Mouse (Mus musculus) forebrain, postnatal 0 days (tissue): ENCODE data around the gene A830031A19Rik. TPM values are rescaled to one million over a fixed set of nuclear protein-coding genes. Genes with fewer than 3 reads are reported as not detected.
A peak's percentile ranks its signal among the peaks of the same experiment; 100 is the strongest.

ENCODE experiments used
- ATAC-seq: fragments of 200-750 bp; cut with Nextera tagmentation; 2 replicates; pipeline ENCODE4 v1.8.0; 2017; ENCODE audit warnings: mild to moderate bottlenecking, moderate library complexity
- DNase-seq: peaks from one replicate; pipeline ENCODE4 v3.0.0-alpha.2; 2015
- H3K27ac ChIP-seq: fragments of 300-500 bp; sonication (generic); 2 replicates; pipeline ENCODE4 v1.5.1; 2014; ENCODE audit warnings: low read depth, mild to moderate bottlenecking, antibody characterized with exemption, low read length, moderate library complexity, mixed read lengths
- H3K27me3 ChIP-seq: fragments of 300-500 bp; sonication (generic); 2 replicates; pipeline ENCODE4 v1.6.1; 2014; ENCODE audit warnings: mild to moderate bottlenecking, low read length, mixed read lengths; ENCODE audit not compliant: insufficient read depth
- H3K36me3 ChIP-seq: fragments of 300-500 bp; sonication (generic); 2 replicates; pipeline ENCODE4 v1.6.1; 2014; ENCODE audit warnings: mild to moderate bottlenecking, moderate library complexity; ENCODE audit not compliant: insufficient read depth
- H3K4me1 ChIP-seq: fragments of 300-500 bp; sonication (generic); 2 replicates; pipeline ENCODE4 v1.6.1; 2014; ENCODE audit warnings: antibody characterized with exemption; ENCODE audit not compliant: insufficient read depth
- H3K4me2 ChIP-seq: fragments of 300-500 bp; sonication (generic); 2 replicates; pipeline ENCODE4 v1.6.1; 2014; ENCODE audit warnings: low read depth, mild to moderate bottlenecking, moderate library complexity
- H3K4me3 ChIP-seq: fragments of 300-500 bp; sonication (generic); 2 replicates; pipeline ENCODE4 v1.5.1; 2014; ENCODE audit warnings: low read depth, low read length, mixed read lengths
- H3K9ac ChIP-seq: fragments of 300-500 bp; sonication (generic); 2 replicates; pipeline ENCODE4 v1.6.1; 2014; ENCODE audit warnings: mild to moderate bottlenecking
- H3K9me3 ChIP-seq: fragments of 300-500 bp; sonication (generic); 2 replicates; pipeline ENCODE4 v1.6.1; 2016; ENCODE audit warnings: low read length
- CTCF ChIP-seq: sonication (generic); IDR thresholded peaks from 2 replicates; pipeline ENCODE4 v1.5.1; 2016; ENCODE audit warnings: antibody characterized with exemption, control low read depth, low read depth
- WGBS: fragments of 180-500 bp; shearing (Covaris S2); extraction: QIAGEN DNeasy Blood & Tissue Kit; methylation state at CpG from one replicate; pipeline ENCODE4 v1.1.7; 2014; 5-methylcytosine and 5-hydroxymethylcytosine counted together
- polyA plus RNA-seq: library from polyadenylated mRNA; unstranded; fragments of >200 nt; fragmentation: Nextera tagmentation; extraction: Ambion mirVana; gene quantifications from 2 replicates; pipeline ENCODE4 v1.2.1, GENCODE M21; 2015
- total RNA-seq: library from RNA; depleted of rRNA; stranded (reverse); fragments of >200 nt; gene quantifications from 2 replicates; pipeline ENCODE4 v1.2.3, GENCODE M21; 2014; rRNA removed

Gene A830031A19Rik
- total RNA-seq (1.8 TPM in 1 of 2 replicates, not detected in the other), polyA plus RNA-seq (0.26 and 0.63 TPM in 2 replicates)

DNA sequence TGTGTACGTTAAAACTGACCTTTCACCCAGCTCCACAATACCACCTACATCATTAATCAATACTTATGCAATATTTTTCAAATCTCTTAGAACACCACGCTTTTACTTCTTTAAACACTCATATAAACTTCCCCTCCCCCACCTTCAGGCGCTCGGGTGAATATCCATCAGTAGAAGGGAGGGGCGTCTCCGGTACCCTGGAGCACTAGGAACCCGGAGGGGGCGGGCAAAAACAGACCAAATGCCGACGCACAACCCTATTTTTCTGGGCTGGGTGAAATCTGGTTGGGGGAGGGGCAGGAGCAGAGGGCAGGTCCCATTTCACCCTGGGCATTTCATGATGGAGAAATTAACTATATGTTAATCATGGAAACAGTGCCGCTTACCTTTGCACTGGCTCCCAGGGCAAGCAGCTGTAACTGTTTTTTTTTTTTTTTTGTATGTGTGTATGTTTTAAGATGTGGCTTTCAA, at the start of gene A830031A19Rik:
Gene A830031A19Rik (minus strand): TSS at position 421 of the 471 bp plus-strand sequence.
- no peaks in the 10 kb centered on the region for H3K9me3 ChIP-seq
- ATAC-seq (peak; percentile 8; the same call in 1 of the 2 replicates), DNase-seq (peak; percentile 69)
- H3K4me1 ChIP-seq = peaks cover 6% of the 10 kb centered on the region; the same call in 1 of the 2 replicates
- no peak for TF ChIP-seq CTCF
- no peaks in the 10 kb centered on the region for H3K27me3 ChIP-seq
- H3K9ac ChIP-seq = peak within 1 kb of the TSS; percentile 96
- H3K36me3 ChIP-seq = no peaks in the 10 kb centered on the region
- H3K27ac ChIP-seq = peak within 1 kb of the TSS; percentile 99
- peak within 1 kb of the TSS; percentile 69 for H3K4me3 ChIP-seq
- H3K4me2 ChIP-seq = peak within 1 kb of the TSS; percentile 98
- 2% methylated on average over 11 of the region's 11 CpGs for WGBS

GRCm38 (mm10) chr11:24123991-24124390, 49.1 kb upstream of the A830031A19Rik start:
- H3K4me1 ChIP-seq = peaks cover 8% of the 10 kb centered on the region; the same call in 1 of the 2 replicates
- 75% methylated on average over 2 of the region's 2 CpGs for WGBS

GRCm38 (mm10) chr11:24122899-24123298, 48.0 kb upstream of the A830031A19Rik start:
- H3K9ac ChIP-seq = no peak overlapping the region
- TF ChIP-seq CTCF = no peak
- H3K9me3 ChIP-seq = no peaks in the 10 kb centered on the region
- no peak overlapping the region for H3K27ac ChIP-seq
- H3K27me3 ChIP-seq = no peaks in the 10 kb centered on the region
- 63% methylated on average over 7 of the region's 7 CpGs for WGBS
- DNase-seq (no peak), ATAC-seq (no peak)
- H3K4me1 ChIP-seq = peaks cover 8% of the 10 kb centered on the region; the same call in 1 of the 2 replicates
- H3K4me3 ChIP-seq = no peak overlapping the region
- no peaks in the 10 kb centered on the region for H3K36me3 ChIP-seq
- H3K4me2 ChIP-seq = no peak overlapping the region

More at GRCm38 (mm10) chr11:24123991-24124390, 49.1 kb upstream of the A830031A19Rik start:
- no peak overlapping the region for H3K4me2 ChIP-seq
- no peaks in the 10 kb centered on the region for H3K27me3 ChIP-seq
- no peaks in the 10 kb centered on the region for H3K36me3 ChIP-seq
- no peak for TF ChIP-seq CTCF
- H3K27ac ChIP-seq = no peak overlapping the region
- no peak overlapping the region for H3K4me3 ChIP-seq
- no peak for DNase-seq
- no peak for ATAC-seq
- H3K9ac ChIP-seq = no peak overlapping the region
- no peaks in the 10 kb centered on the region for H3K9me3 ChIP-seq

- ATAC-seq (no peak), DNase-seq (no peak)
- Histone ChIP-seq H3K4me1 (peaks cover 11% of the 10 kb centered on the region; the same call in 1 of the 2 replicates), H3K9ac (no peak overlapping the region), H3K27me3 (no peaks in the 10 kb centered on the region), H3K4me2 (no peak overlapping the region), H3K4me3 (no peak overlapping the region), H3K36me3 (peaks cover 7% of the 10 kb centered on the region; the same call in 1 of the 2 replicates), H3K27ac (peak overlapping the region; percentile 6; the same call in 1 of the 2 replicates), H3K9me3 (no peaks in the 10 kb centered on the region)
- WGBS = 56% methylated on average over 9 of the region's 9 CpGs
- no peak for TF ChIP-seq CTCF
Measured at GRCm38 (mm10) chr11:24121136-24121535, 46.3 kb upstream of the A830031A19Rik start.

DNA sequence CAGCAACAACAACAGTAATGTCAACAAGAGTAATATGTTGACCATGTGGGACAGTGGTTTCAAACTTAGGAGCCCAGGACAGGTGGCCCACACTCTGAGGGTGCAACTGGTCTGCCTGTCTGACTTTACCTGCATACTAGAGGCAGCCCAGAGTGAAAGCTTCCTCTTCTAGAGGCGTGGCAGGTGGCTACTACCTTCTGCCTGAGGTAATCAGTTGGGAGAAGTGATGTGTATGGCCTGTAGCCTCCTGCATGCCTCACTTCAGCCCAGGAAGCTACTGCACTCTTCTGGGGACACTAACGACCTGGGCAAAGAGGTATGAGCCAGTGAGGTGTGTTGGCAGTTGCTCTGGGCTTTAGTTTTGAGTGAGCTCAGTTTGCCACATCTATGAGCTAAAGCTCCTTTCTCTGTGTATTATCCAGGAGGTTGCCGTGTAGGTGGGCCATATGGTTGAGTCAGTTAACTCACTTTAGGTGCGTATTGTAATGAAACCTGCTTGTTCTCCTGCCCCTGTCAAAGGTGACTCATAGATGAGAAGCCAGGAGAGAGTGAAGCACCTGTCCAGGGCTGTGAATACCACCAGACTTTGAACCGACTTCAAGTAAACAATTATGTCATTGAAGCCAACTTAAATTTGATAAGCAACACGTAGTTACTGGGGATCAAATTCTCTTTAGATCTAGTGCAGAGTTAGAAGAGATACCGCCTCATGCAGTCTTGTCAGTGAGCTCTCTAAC, 41.9 kb upstream of the A830031A19Rik start:
- DNase-seq (no peak), ATAC-seq (no peak)
- Histone ChIP-seq H3K4me3 (no peak overlapping the region), H3K9ac (no peak overlapping the region), H3K9me3 (no peaks in the 10 kb centered on the region), H3K27me3 (no peaks in the 10 kb centered on the region), H3K4me2 (no peak overlapping the region), H3K4me1 (peaks cover 11% of the 10 kb centered on the region; the same call in 1 of the 2 replicates), H3K36me3 (peaks cover 7% of the 10 kb centered on the region; the same call in 1 of the 2 replicates), H3K27ac (no peak overlapping the region)
- no peak for TF ChIP-seq CTCF
- WGBS = 84% methylated on average over 7 of the region's 7 CpGs

GRCm38 (mm10) chr11:24116041-24116440, 41.2 kb upstream of the A830031A19Rik start:
- no peak for DNase-seq
- Histone ChIP-seq H3K27ac (no peak overlapping the region), H3K9ac (no peak overlapping the region), H3K4me3 (no peak overlapping the region), H3K27me3 (no peaks in the 10 kb centered on the region), H3K4me1 (peaks cover 4% of the 10 kb centered on the region; the same call in 1 of the 2 replicates), H3K9me3 (no peaks in the 10 kb centered on the region), H3K36me3 (peaks cover 7% of the 10 kb centered on the region; the same call in 1 of the 2 replicates), H3K4me2 (no peak overlapping the region)
- WGBS = 94% methylated on average over 2 of the region's 2 CpGs
- no peak for TF ChIP-seq CTCF
- no peak for ATAC-seq
